Mouse (Mus musculus) hindbrain, postnatal 0 days (tissue): ENCODE measurements around the gene Vdac1. TPM values are rescaled to one million over a fixed set of nuclear protein-coding genes. Genes with fewer than 3 reads are reported as not detected.

Experiments used
- ATAC-seq: fragments of 200-750 bp; cut with Nextera tagmentation; 2 replicates; pipeline ENCODE4 v1.8.0; 2017; ENCODE audit warnings: mild to moderate bottlenecking, moderate TSS enrichment, moderate library complexity
- DNase-seq: peaks from one replicate; pipeline ENCODE4 v3.0.0-alpha.2; 2015; ENCODE audit warnings: low spot score
- H3K27ac ChIP-seq: fragments of 300-500 bp; sonication (generic); 2 replicates; pipeline ENCODE4 v1.5.1; 2014; ENCODE audit warnings: mild to moderate bottlenecking
- H3K27me3 ChIP-seq: fragments of 300-500 bp; sonication (generic); 2 replicates; pipeline ENCODE4 v1.6.1; 2014; ENCODE audit warnings: low read length, mixed read lengths; ENCODE audit not compliant: insufficient read depth
- H3K36me3 ChIP-seq: fragments of 300-500 bp; sonication (generic); 2 replicates; pipeline ENCODE4 v1.6.1; 2014; ENCODE audit warnings: low read length, mixed read lengths; ENCODE audit not compliant: insufficient read depth
- H3K4me1 ChIP-seq: fragments of 300-500 bp; sonication (generic); 2 replicates; pipeline ENCODE4 v1.6.1; 2014; ENCODE audit warnings: antibody characterized with exemption, low read length, mixed read lengths; ENCODE audit not compliant: insufficient read depth
- H3K4me2 ChIP-seq: fragments of 300-500 bp; sonication (generic); 2 replicates; pipeline ENCODE4 v1.6.1; 2014; ENCODE audit warnings: low read depth, mild to moderate bottlenecking, low read length, moderate library complexity, mixed read lengths
- H3K4me3 ChIP-seq: fragments of 300-500 bp; sonication (generic); 2 replicates; pipeline ENCODE4 v1.5.1; 2014; ENCODE audit warnings: low read length
- H3K9ac ChIP-seq: fragments of 300-500 bp; sonication (generic); replicated peaks from 2 replicates; pipeline ENCODE4 v1.6.1; 2014; ENCODE audit warnings: mild to moderate bottlenecking, low read length, moderate library complexity, mixed read lengths
- H3K9me3 ChIP-seq: fragments of 300-500 bp; sonication (generic); 2 replicates; pipeline ENCODE4 v1.6.1; 2016; ENCODE audit warnings: low read length, mixed read lengths
- CTCF ChIP-seq: IDR thresholded peaks from 2 replicates; pipeline ENCODE4 v1.5.1; 2016; ENCODE audit warnings: antibody characterized with exemption, control low read depth, low read depth
- WGBS: fragments of 180-500 bp; shearing (Covaris S2); extraction: QIAGEN DNeasy Blood & Tissue Kit; methylation state at CpG from one replicate; pipeline ENCODE4 v1.1.7; 2014; 5-methylcytosine and 5-hydroxymethylcytosine counted together
- polyA plus RNA-seq: library from polyadenylated mRNA; unstranded; fragments of >200 nt; fragmentation: Nextera tagmentation; extraction: Ambion mirVana; gene quantifications from 2 replicates; pipeline ENCODE4 v1.2.1, GENCODE M21; 2015
- total RNA-seq: library from RNA; depleted of rRNA; stranded (reverse); fragments of >200 nt; gene quantifications from 2 replicates; pipeline ENCODE4 v1.2.3, GENCODE M21; 2014

Vdac1 gene
- total and polyA plus RNA-seq, 2 experiments from 2014 or later = 314 to 441 TPM

DNA sequence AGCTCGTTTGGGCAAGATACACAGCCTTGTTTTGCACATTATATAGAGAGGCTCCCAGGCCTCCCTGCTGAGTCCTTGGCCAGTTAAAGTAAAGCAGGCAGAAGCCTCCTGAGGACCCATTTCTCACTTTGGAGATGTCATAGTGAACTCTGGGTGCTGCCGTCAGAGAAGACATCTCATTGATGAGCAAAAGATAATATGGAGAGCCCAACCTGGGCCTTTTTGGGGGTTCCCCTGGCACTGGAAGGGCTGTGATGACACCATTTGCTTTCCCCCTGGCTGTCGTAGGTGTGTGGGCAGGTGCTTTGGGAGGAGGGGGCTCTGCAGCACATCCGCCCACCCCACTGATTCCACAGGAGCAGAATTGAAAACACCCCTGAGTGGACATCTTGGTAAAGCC is 18.4 kb upstream of the Vdac1 start:
- ATAC-seq (no peak), DNase-seq (no peak)
- Histone ChIP-seq H3K27me3 (no peaks in the 10 kb centered on the region), H3K9me3 (no peaks in the 10 kb centered on the region), H3K27ac (no peak overlapping the region), H3K4me2 (no peak overlapping the region), H3K4me3 (no peak overlapping the region), H3K9ac (no peak overlapping the region), H3K4me1 (no peaks in the 10 kb centered on the region; the same call in 1 of the 2 replicates), H3K36me3 (no peaks in the 10 kb centered on the region)
- no peak for TF ChIP-seq CTCF
- WGBS = 84% methylated on average over 4 of the region's 4 CpGs

DNA sequence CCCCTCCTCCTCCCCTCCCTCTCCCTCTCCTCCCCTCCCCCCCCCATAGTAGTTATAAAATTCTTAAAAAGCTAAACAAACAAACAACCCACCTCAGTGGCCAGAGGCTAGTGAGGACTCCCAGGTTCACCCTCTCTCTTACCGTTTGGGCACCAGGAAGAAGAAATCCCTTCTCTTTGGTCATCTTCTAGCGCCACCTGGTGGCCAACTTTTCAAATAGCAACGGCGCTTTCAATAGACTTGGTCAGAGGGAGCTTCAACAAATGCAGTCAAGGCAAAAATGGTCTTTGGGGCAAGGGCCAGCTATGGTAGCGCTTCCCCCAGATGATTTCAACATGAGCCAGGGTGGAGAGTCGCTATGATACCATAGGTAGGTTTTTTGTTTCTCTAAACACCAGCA is 17.5 kb upstream of the Vdac1 start:
- 3% methylated on average over 6 of the region's 6 CpGs for WGBS
- H3K4me2 ChIP-seq = no peak overlapping the region
- DNase-seq (peak; percentile 92), ATAC-seq (no peak)
- H3K36me3 ChIP-seq = no peaks in the 10 kb centered on the region
- no peaks in the 10 kb centered on the region for H3K4me1 ChIP-seq
- no peak overlapping the region for H3K27ac ChIP-seq
- TF ChIP-seq CTCF = peak; percentile 88
- H3K9ac ChIP-seq = no peak overlapping the region
- H3K9me3 ChIP-seq = no peaks in the 10 kb centered on the region
- no peak overlapping the region for H3K4me3 ChIP-seq
- no peaks in the 10 kb centered on the region for H3K27me3 ChIP-seq

DNA sequence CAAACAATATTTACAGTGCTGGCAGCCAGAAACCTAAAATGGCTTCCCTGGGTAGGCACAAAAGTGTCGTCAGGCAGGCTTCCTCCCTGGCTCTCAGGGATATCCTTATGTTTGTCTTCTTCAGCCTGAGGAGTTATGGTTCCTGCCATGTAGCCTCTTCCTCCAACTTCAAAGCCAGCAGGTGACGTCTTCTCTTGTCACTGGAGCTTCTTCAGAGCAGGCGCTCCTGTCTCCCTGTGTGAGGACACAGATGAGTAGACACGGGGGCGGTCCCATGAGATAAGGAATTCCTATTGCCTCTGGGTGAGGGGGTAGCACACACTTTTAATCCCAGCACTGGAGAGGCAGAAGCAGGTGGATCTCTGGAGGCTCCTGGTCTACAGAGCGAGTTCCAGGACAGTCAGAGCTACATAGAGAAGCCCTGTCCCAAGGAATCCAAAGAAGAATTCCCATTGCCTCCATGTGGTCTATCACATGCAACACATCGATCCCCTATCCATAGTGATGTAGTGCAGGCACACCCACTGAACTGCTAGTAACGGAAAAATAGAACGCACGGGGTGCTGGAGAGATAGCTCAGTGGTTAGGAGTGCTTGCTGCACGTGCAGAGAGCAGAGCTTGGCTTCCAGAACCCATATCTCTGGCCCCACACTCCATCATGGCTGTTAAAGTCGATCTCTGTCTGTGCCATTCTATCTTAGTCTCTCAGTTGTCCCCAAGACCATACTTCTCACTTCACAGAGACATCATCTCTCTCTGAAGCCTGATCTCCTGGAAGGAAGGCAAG is 15.5 kb upstream of the Vdac1 start:
- H3K27me3 ChIP-seq = no peaks in the 10 kb centered on the region
- no peak overlapping the region for H3K4me3 ChIP-seq
- no peaks in the 10 kb centered on the region for H3K36me3 ChIP-seq
- peak overlapping the region; percentile 52 for H3K4me2 ChIP-seq
- ATAC-seq (no peak), DNase-seq (no peak)
- 84% methylated on average over 12 of the region's 12 CpGs for WGBS
- TF ChIP-seq CTCF = no peak
- no peak overlapping the region for H3K27ac ChIP-seq
- H3K9ac ChIP-seq = no peak overlapping the region; the same call in 1 of the 2 replicates
- H3K9me3 ChIP-seq = no peaks in the 10 kb centered on the region
- H3K4me1 ChIP-seq = no peaks in the 10 kb centered on the region

DNA sequence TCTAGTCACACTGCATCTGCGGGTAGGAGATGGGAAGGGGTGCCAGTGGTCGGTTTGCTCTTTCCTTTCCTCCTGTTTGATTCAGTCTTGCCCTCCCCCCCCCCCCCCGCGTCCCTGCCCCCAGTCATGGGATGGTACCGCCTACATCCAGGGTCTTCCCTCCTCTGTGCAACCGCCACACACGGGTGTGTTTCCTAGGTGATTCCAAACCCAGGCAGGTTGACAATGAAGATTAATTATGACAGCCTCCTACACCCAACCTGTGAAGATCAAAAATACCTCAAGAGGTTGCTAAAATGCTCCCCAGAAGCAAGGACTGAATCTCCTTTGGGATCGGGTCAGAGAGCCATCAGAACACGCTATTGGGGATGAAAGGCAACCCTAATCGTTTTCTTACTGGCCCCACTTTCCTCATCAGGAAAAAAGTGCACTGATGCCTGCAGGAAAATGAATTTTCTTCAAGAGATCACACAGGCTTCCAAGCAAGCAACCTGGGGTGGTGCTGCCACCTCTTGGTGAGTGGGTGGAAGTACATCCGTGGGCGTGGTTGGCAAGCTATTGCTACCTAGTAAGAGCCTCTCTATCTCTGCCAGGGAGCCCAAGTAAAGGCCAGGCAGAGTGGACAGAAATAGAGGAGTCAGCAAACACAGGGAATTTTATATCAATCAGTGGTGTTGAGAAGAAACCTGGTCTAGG is 14.6 kb upstream of the Vdac1 start:
- no peaks in the 10 kb centered on the region for H3K27me3 ChIP-seq
- no peaks in the 10 kb centered on the region for H3K4me1 ChIP-seq
- ATAC-seq = peak; percentile 76
- H3K27ac ChIP-seq = peak overlapping the region; percentile 74; the same call in 1 of the 2 replicates
- H3K9me3 ChIP-seq = no peaks in the 10 kb centered on the region
- 9% methylated on average over 9 of the region's 12 CpGs for WGBS
- peak; percentile 93 for DNase-seq
- H3K36me3 ChIP-seq = no peaks in the 10 kb centered on the region
- H3K9ac ChIP-seq = peak overlapping the region; percentile 37; the same call in 1 of the 2 replicates
- peak; percentile 97 for TF ChIP-seq CTCF
- H3K4me3 ChIP-seq = peak overlapping the region; percentile 20
- H3K4me2 ChIP-seq = peak overlapping the region; percentile 52

DNA sequence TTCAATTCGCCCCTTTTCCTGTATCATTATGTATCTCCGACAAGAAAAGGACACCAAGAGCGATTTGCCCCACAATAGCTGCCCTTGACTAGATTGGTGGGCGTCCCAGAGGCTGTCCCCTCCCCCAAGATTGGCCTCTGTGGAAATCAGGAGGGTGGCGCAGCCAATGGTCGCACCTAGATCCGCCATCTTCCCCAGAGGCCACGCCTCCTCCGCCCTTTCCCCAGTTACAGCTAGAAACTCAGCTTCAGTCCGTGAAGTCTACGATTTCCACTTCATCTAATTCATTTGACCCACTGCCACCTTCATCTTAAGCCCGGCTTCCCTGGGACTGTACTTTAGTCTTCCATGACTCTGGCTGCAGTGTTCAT is 14.0 kb upstream of the Vdac1 start:
- Histone ChIP-seq H3K4me1 (no peaks in the 10 kb centered on the region), H3K27me3 (no peaks in the 10 kb centered on the region), H3K9me3 (no peaks in the 10 kb centered on the region), H3K4me3 (peak overlapping the region; percentile 20), H3K27ac (peak overlapping the region; percentile 74; the same call in 1 of the 2 replicates), H3K9ac (no peak overlapping the region), H3K36me3 (no peaks in the 10 kb centered on the region), H3K4me2 (peak overlapping the region; percentile 52)
- DNase-seq = peak; percentile 85
- 6% methylated on average over 12 of the region's 12 CpGs for WGBS
- ATAC-seq = peak; percentile 87
- TF ChIP-seq CTCF = no peak

DNA sequence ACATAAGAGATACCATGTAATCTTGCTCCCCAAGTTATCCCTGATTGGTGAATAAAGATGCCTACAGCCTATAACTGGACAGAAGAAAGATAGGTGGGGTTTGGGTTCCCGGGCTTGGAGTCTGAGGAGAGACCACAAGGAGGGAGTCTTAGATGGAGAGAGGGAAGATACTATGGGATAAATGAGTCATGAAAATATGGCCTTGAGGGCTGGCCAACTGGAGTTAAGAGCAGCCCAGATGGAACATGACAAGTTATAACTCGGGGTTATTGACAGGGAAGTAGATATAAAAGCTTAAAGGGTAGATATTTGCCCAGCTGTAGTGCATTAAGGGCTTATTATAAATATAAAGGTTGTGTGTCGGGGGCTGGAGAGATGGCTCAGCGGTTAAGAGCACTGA is 12.5 kb upstream of the Vdac1 start:
- Histone ChIP-seq H3K9me3 (no peaks in the 10 kb centered on the region), H3K4me1 (no peaks in the 10 kb centered on the region), H3K4me2 (no peak overlapping the region), H3K4me3 (no peak overlapping the region), H3K27me3 (no peaks in the 10 kb centered on the region), H3K36me3 (no peaks in the 10 kb centered on the region), H3K9ac (no peak overlapping the region), H3K27ac (no peak overlapping the region)
- WGBS = 83% methylated on average over 4 of the region's 4 CpGs
- DNase-seq = no peak
- no peak for ATAC-seq
- no peak for TF ChIP-seq CTCF

DNA sequence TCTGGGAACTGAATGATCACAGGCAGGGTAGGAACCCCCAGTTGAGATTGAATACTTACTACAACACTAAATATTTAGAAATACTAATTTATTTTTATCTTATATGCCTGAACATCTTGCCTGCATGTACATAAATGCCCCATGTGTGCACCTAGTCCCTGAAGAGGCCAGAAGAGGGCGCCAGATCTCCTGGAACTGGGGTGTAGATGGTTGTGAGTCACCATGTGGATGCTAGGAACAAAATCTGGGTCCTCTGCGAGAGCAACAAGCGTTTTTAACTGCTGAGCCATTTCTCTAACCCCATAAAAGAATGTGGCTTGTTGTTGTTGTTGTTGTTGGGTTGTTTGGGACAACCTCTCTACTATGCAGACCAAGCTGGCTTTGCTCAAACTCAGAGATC is 11.9 kb upstream of the Vdac1 start:
- Histone ChIP-seq H3K4me1 (no peaks in the 10 kb centered on the region), H3K4me3 (no peak overlapping the region), H3K9ac (no peak overlapping the region), H3K27ac (no peak overlapping the region), H3K4me2 (no peak overlapping the region), H3K36me3 (no peaks in the 10 kb centered on the region), H3K27me3 (no peaks in the 10 kb centered on the region), H3K9me3 (no peaks in the 10 kb centered on the region)
- WGBS = 70% methylated on average over 3 of the region's 3 CpGs
- ATAC-seq (no peak), DNase-seq (no peak)
- TF ChIP-seq CTCF = peak; percentile 17; the same call in 1 of the 2 replicates
